Mouse (Mus musculus) C2C12 (cell line): Measurements from ENCODE around the gene Eif4a1.

ENCODE experiments used
- CEBPB ChIP-seq: IDR thresholded peaks from one replicate; pipeline ENCODE4 v1.6.1; 2011; ENCODE audit warnings: low read depth, mild to moderate bottlenecking, control low read depth, moderate library complexity
- CTCF ChIP-seq: IDR thresholded peaks from one replicate; pipeline ENCODE4 v1.5.1; 2011; ENCODE audit not compliant: control insufficient read depth, insufficient read depth, insufficient read length
- MAX ChIP-seq: IDR thresholded peaks from one replicate; pipeline ENCODE4 v1.6.1; 2011; ENCODE audit warnings: mild to moderate bottlenecking, control low read depth
- MYOD1 ChIP-seq: IDR thresholded peaks from one replicate; pipeline ENCODE4 v1.6.1; 2011; ENCODE audit warnings: low read depth; ENCODE audit not compliant: control insufficient read depth, insufficient read length
- MYOG ChIP-seq: IDR thresholded peaks from one replicate; pipeline ENCODE4 v1.6.1; 2011; ENCODE audit not compliant: control insufficient read depth, insufficient read length; ENCODE audit errors: extremely low read depth

- TF ChIP-seq CTCF, result no peak
- TF ChIP-seq MYOG, result no peak
- no peak for TF ChIP-seq MYOD1
- TF ChIP-seq CEBPB, result no peak
- TF ChIP-seq MAX, result no peak
These were observed 6.7 kb downstream of the Eif4a1 start for GRCm38 (mm10) chr11:69665457-69665960.
